Mouse (Mus musculus) spleen, adult 2 months (tissue): ENCODE results near the gene Arl8a.

Source experiments
- CTCF ChIP-seq: fragments of 200-500 bp; IDR thresholded peaks from 2 replicates; pipeline ENCODE4 v1.5.1; 2011; ENCODE audit warnings: mild to moderate bottlenecking, inconsistent platforms; ENCODE audit not compliant: insufficient read depth, insufficient read length, insufficient replicate concordance; ENCODE audit errors: extremely low read depth
- POLR2A ChIP-seq: fragments of 200-500 bp; IDR thresholded peaks from 2 replicates; pipeline ENCODE4 v1.6.1; 2011; ENCODE audit warnings: low read depth, low read length, inconsistent platforms

DNA sequence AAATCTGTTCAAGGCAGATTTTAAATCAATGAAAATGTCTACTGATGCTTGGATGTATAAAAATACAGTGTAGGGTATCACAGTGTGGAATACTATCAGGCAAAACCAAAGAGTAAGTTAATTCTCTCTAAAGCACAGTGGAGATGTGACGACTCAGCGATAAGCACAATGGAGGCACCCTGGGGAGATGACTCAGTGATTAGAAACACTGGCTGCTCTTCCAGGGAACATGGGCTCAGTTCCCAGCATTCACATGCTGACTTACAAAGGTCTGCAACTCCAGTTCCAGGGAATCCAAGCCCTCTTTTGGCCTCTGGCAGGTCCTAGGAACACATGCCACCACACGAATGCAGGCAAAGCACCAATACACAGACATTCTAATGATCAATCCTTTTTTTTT lies 41.6 kb downstream of the Arl8a start:
- TF ChIP-seq POLR2A: no peak
- no peak for TF ChIP-seq CTCF
